Comparison of ENCODE assay signal across 8 mouse cellular contexts in the genomic region with DNA sequence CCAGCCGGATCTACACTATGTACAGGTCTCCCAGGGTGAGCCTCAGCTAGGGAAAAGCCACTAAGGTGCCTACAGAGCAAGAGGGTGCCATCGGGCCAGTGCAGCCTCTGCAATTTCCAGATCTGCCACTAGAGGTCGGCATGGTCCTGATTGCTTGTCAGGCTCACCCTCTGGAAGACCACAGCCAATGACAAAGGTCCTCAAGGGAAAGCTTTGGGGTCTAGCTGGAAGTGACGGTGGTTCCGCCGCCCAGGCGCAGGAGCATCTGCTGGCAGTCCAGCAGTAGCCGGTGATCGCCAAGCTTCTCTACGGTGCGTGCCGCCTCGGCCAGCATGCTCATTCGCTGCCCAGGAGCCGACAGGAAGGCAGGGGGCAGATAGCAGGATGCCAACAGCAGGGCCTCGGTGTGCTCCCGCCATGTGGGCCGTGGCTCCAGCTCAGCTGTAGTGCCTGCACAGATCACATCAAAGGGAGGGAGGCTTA. TPM values are rescaled to one million over a fixed set of nuclear protein-coding genes. Genes with fewer than 3 reads are reported as not detected.
DNase-seq lines count a peak whose midpoint lies in the region; ATAC-seq and TF ChIP-seq lines count a peak whose summit lies in the region.

No protein-coding gene starts in this region.

- TF ChIP-seq CTCF in small intestine, adult 2 months (IDR thresholded peaks at IDR 0.05; ENCODE audit: extremely low read depth, insufficient read length, insufficient replicate concordance, low read depth, low read length), result peak; percentile 98

- DNase-seq in 3T3-L1 (ENCODE audit: low read depth, low spot score), result peak; percentile 88
- DNase-seq in adrenal gland, postnatal 25 days, result peak; percentile 89
- DNase-seq in heart, adult 18-20 months, result peak; percentile 89 to 97
- peak; percentile 87 for DNase-seq in kidney, adult 11 months
- DNase-seq in limb, embryonic 10.5 days (ENCODE audit: low spot score), result peak; percentile 93

- H3K36me3 ChIP-seq in embryonic facial prominence, embryonic 12.5 days, result peaks cover 92% of the 10 kb centered on the region
- peaks cover 98% of the 10 kb centered on the region for H3K36me3 ChIP-seq in limb, embryonic 10.5 days
- H3K36me3 ChIP-seq in midbrain, embryonic 13.5 days, result peaks cover 90% of the 10 kb centered on the region
- peaks cover 68% of the 10 kb centered on the region for H3K36me3 ChIP-seq in small intestine, adult 2 months (ENCODE audit: control insufficient read depth, insufficient read depth, low read length)

- H3K9ac ChIP-seq in embryonic facial prominence, embryonic 12.5 days, result peak overlapping the region; percentile 4; the same call in 1 of the 2 replicates
- H3K9ac ChIP-seq in midbrain, embryonic 13.5 days (replicated peaks), result peak overlapping the region; percentile 43

- H3K9me3 ChIP-seq in embryonic facial prominence, embryonic 12.5 days, result peaks cover 3% of the 10 kb centered on the region; the same call in 1 of the 2 replicates
- H3K9me3 ChIP-seq in limb, embryonic 10.5 days (replicated peaks), result peaks cover under 1% of the 10 kb centered on the region; the same call in 1 of the 2 replicates
- no peaks in the 10 kb centered on the region for H3K9me3 ChIP-seq in midbrain, embryonic 13.5 days

- H3K4me1 ChIP-seq in embryonic facial prominence, embryonic 12.5 days, result peaks cover 9% of the 10 kb centered on the region
- peaks cover 21% of the 10 kb centered on the region for H3K4me1 ChIP-seq in limb, embryonic 10.5 days
- H3K4me1 ChIP-seq in midbrain, embryonic 13.5 days (replicated peaks), result peaks cover 26% of the 10 kb centered on the region
- H3K4me1 ChIP-seq in small intestine, adult 2 months (ENCODE audit: control insufficient read depth, insufficient read depth, insufficient read length, low read length), result no peaks in the 10 kb centered on the region; the same call in 1 of the 2 replicates

- no peak for TF ChIP-seq POLR2A in small intestine, adult 2 months (IDR thresholded peaks at IDR 0.05; ENCODE audit: low read depth, low read length)

- H3K27me3 ChIP-seq in embryonic facial prominence, embryonic 12.5 days, result no peaks in the 10 kb centered on the region
- no peaks in the 10 kb centered on the region for H3K27me3 ChIP-seq in limb, embryonic 10.5 days (ENCODE audit: low read depth, poor library complexity, severe bottlenecking)
- no peaks in the 10 kb centered on the region for H3K27me3 ChIP-seq in midbrain, embryonic 13.5 days
- H3K27me3 ChIP-seq in small intestine, adult 2 months (ENCODE audit: control insufficient read depth, insufficient read depth, low read length), result no peaks in the 10 kb centered on the region

- H3K27ac ChIP-seq in embryonic facial prominence, embryonic 12.5 days, result peak overlapping the region; percentile 69; the same call in 1 of the 2 replicates
- H3K27ac ChIP-seq in limb, embryonic 10.5 days, result peak overlapping the region; percentile 70
- H3K27ac ChIP-seq in midbrain, embryonic 13.5 days, result peak overlapping the region; percentile 87
- no peak overlapping the region for H3K27ac ChIP-seq in small intestine, adult 2 months (ENCODE audit: insufficient read depth, low read depth, low read length)

- 24% methylated on average over 18 of the region's 18 CpGs for WGBS in embryonic facial prominence, embryonic 12.5 days
- WGBS in limb, embryonic 10.5 days, result 22% methylated on average over 18 of the region's 18 CpGs
- WGBS in midbrain, embryonic 13.5 days, result 9% methylated on average over 18 of the region's 18 CpGs
- WGBS in small intestine, adult 2 months, result 41% methylated on average over 18 of the region's 18 CpGs

- no peak overlapping the region for H3K4me3 ChIP-seq in embryonic facial prominence, embryonic 12.5 days
- H3K4me3 ChIP-seq in limb, embryonic 10.5 days, result no peak overlapping the region
- no peak overlapping the region for H3K4me3 ChIP-seq in midbrain, embryonic 13.5 days (replicated peaks)
- H3K4me3 ChIP-seq in small intestine, adult 2 months (ENCODE audit: low read depth, low read length), result no peak overlapping the region

- H3K4me2 ChIP-seq in embryonic facial prominence, embryonic 12.5 days (replicated peaks), result 0 out of 2 replicates have a peak overlapping the region, but pooled peaks have one; percentile 15
- peak overlapping the region; percentile 34 for H3K4me2 ChIP-seq in midbrain, embryonic 13.5 days (replicated peaks)

- ATAC-seq in embryonic facial prominence, embryonic 12.5 days (ENCODE audit: insufficient number of reproducible peaks, insufficient read depth, low FRiP score, low TSS enrichment), result peak; percentile 48; the same call in 1 of the 2 replicates
- ATAC-seq in midbrain, embryonic 13.5 days, result peak; percentile 84

RNA-seq across cellular contexts. Expression of gene Srebf1, which starts 22.6 kb away (rescaled TPM):
- total RNA-seq in adrenal gland, postnatal 25 days (2021), result 125 and 160 TPM in 2 replicates
- 54.8 and 56.6 TPM in 2 replicates for polyA plus RNA-seq in embryonic facial prominence, embryonic 12.5 days (2016; fragmentation: Nextera tagmentation; extraction: Ambion mirVana)
- total RNA-seq in heart, adult 18-20 months (2021), result 10 to 100 TPM; 25.7 to 36.6 TPM
- 56.2 and 56.6 TPM in 2 replicates for polyA plus RNA-seq in limb, embryonic 10.5 days (2016; fragmentation: Nextera tagmentation; extraction: Ambion mirVana)
- polyA plus RNA-seq in midbrain, embryonic 13.5 days (2015; fragmentation: Nextera tagmentation; extraction: Ambion mirVana), result 38.5 and 46.0 TPM in 2 replicates
- 92.9 and 154 TPM in 2 replicates for polyA plus RNA-seq in small intestine, adult 2 months (2012; rRNA removed)
